Mouse (Mus musculus) ES-E14 (cell line): ENCODE data around the gene Inpp1. TPM values are rescaled to one million over a fixed set of nuclear protein-coding genes. Genes with fewer than 3 reads are reported as not detected.

ENCODE experiments used
- DNase-seq: peaks from one replicate; pipeline ENCODE4 v3.0.0-alpha.2; 2013; ENCODE audit warnings: low read depth, low spot score
- H3K27ac ChIP-seq: 2 replicates; pipeline ENCODE4 v1.5.1; 2012; ENCODE audit warnings: low read depth, mild to moderate bottlenecking, low read length, moderate library complexity, mixed read lengths; ENCODE audit not compliant: poor library complexity, insufficient read depth, severe bottlenecking
- H3K36me3 ChIP-seq: 2 replicates; pipeline ENCODE4 v1.6.1; 2012; ENCODE audit warnings: mild to moderate bottlenecking, low read length, moderate library complexity, mixed read lengths; ENCODE audit not compliant: control insufficient read depth, poor library complexity, insufficient read depth, severe bottlenecking
- H3K4me1 ChIP-seq, 2 experiments: fragments of 150-350 bp in 1 of 2; sonication (generic) in 1 of 2; 2 replicates each; pipeline ENCODE4 v1.6.1; 2012; ENCODE audit warnings: low read length in 2 of 2, mild to moderate bottlenecking in 1 of 2, mixed read lengths in 1 of 2; ENCODE audit not compliant: control insufficient read depth in 2 of 2, insufficient read depth in 2 of 2, poor library complexity in 1 of 2
- H3K4me3 ChIP-seq, 2 experiments: fragments of 150-350 bp in 1 of 2; sonication (generic) in 1 of 2; 2 replicates each; pipeline ENCODE4 v1.5.1; 2012; ENCODE audit warnings: low read length in 2 of 2, low read depth in 1 of 2, mild to moderate bottlenecking in 1 of 2, mixed read lengths in 1 of 2; ENCODE audit not compliant: insufficient read depth in 1 of 2, poor library complexity in 1 of 2, severe bottlenecking in 1 of 2
- H3K9ac ChIP-seq: 2 replicates; pipeline ENCODE4 v1.6.1; 2012; ENCODE audit warnings: low read depth, mild to moderate bottlenecking, low read length, mixed read lengths; ENCODE audit not compliant: poor library complexity, insufficient read depth, severe bottlenecking
- H3K9me3 ChIP-seq: fragments of 150-350 bp; sonication (generic); 2 replicates; pipeline ENCODE4 v1.6.1; 2012; ENCODE audit warnings: low read depth, mild to moderate bottlenecking, low read length; ENCODE audit not compliant: control insufficient read depth, insufficient read depth
- CHD2 ChIP-seq: IDR thresholded peaks from 2 replicates; pipeline ENCODE4 v1.6.1; 2014; ENCODE audit warnings: mild to moderate bottlenecking, low read depth, low read length, inconsistent platforms
- HCFC1 ChIP-seq: IDR thresholded peaks from 2 replicates; pipeline ENCODE4 v1.6.1; 2012; ENCODE audit warnings: low read length, inconsistent platforms, borderline replicate concordance; ENCODE audit not compliant: insufficient read depth
- MAFK ChIP-seq: IDR thresholded peaks from 2 replicates; pipeline ENCODE4 v1.6.1; 2014; ENCODE audit warnings: mild to moderate bottlenecking, low read depth, low read length, inconsistent platforms; ENCODE audit not compliant: insufficient read depth
- ZC3H11A ChIP-seq: IDR thresholded peaks from 2 replicates; pipeline ENCODE4 v1.6.1; 2012; ENCODE audit warnings: low read depth, mild to moderate bottlenecking, inconsistent platforms, low read length, borderline replicate concordance
- ZNF384 ChIP-seq: IDR thresholded peaks from 2 replicates; pipeline ENCODE4 v1.6.1; 2012; ENCODE audit warnings: low read depth, low read length, inconsistent platforms
- in situ Hi-C, 2 experiments: fragments of 600-800 bp; cut with MboI; formaldehyde crosslinking; loops; one replicate each; pipeline ENCODE4 v1.15.1; 2025; ENCODE audit warnings: low sequenced_read_pairs in 2 of 2, inconsistent platforms in 1 of 2; ENCODE audit not compliant: unreplicated experiment in 2 of 2
- total RNA-seq: library from RNA; depleted of rRNA; stranded (reverse); fragments of 300-350 nt; gene quantifications from 2 replicates; pipeline ENCODE4 v1.2.3, GENCODE M21; 2012

The Inpp1 gene
- total RNA-seq, 1 experiment, result 5.1 TPM

- in situ Hi-C loops, result no loop called here
- no peaks in the 10 kb centered on the region for H3K36me3 ChIP-seq
- H3K4me3 ChIP-seq, result no peak overlapping the region
- H3K9ac ChIP-seq, result no peak overlapping the region
- TF ChIP-seq CHD2 (no peak), ZC3H11A (no peak), MAFK (no peak), ZNF384 (no peak), HCFC1 (no peak)
- H3K4me1 ChIP-seq, result no peaks in the 10 kb centered on the region
- no peak overlapping the region for H3K27ac ChIP-seq
- DNase-seq, result no peak
- no peaks in the 10 kb centered on the region for H3K9me3 ChIP-seq
These were observed 12.4 kb downstream of the Inpp1 start for GRCm38 (mm10) chr1:52805041-52805440.

- Histone ChIP-seq H3K4me3 (no peak overlapping the region), H3K4me1 (no peaks in the 10 kb centered on the region; a peak in 1 of 4 replicates), H3K27ac (no peak overlapping the region), H3K9ac (no peak overlapping the region), H3K9me3 (no peaks in the 10 kb centered on the region), H3K36me3 (no peaks in the 10 kb centered on the region)
- TF ChIP-seq ZC3H11A, result no peak
- in situ Hi-C loops, result no loop called here
- DNase-seq, result no peak
These were observed 15.0 kb downstream of the Inpp1 start for GRCm38 (mm10) chr1:52802406-52802975.

- Histone ChIP-seq H3K27ac (no peak overlapping the region), H3K4me1 (no peaks in the 10 kb centered on the region; a peak in 1 of 4 replicates), H3K9ac (no peak overlapping the region), H3K9me3 (no peaks in the 10 kb centered on the region), H3K4me3 (no peak overlapping the region), H3K36me3 (no peaks in the 10 kb centered on the region)
- in situ Hi-C loops, result no loop called here
- DNase-seq, result no peak
- TF ChIP-seq ZNF384, result no peak
- no peak for TF ChIP-seq MAFK
- TF ChIP-seq CHD2, result no peak
- no peak for TF ChIP-seq ZC3H11A
- TF ChIP-seq HCFC1, result no peak
These were observed 15.8 kb downstream of the Inpp1 start for GRCm38 (mm10) chr1:52801651-52802050.

GRCm38 (mm10) chr1:52800340-52800740 lies 17.1 kb downstream of the Inpp1 start:
- in situ Hi-C loops, result no loop called here
- H3K4me3 ChIP-seq, result no peak overlapping the region
- no peaks in the 10 kb centered on the region; a peak in 1 of 4 replicates for H3K4me1 ChIP-seq
- no peaks in the 10 kb centered on the region for H3K9me3 ChIP-seq
- no peaks in the 10 kb centered on the region for H3K36me3 ChIP-seq
- TF ChIP-seq ZC3H11A, result no peak
- TF ChIP-seq ZNF384, result no peak
- no peak for TF ChIP-seq MAFK
- TF ChIP-seq CHD2, result no peak
- TF ChIP-seq HCFC1, result no peak
- DNase-seq, result no peak
- H3K9ac ChIP-seq, result no peak overlapping the region
- no peak overlapping the region for H3K27ac ChIP-seq

GRCm38 (mm10) chr1:52799772-52800171 lies 17.7 kb downstream of the Inpp1 start:
- TF ChIP-seq ZC3H11A (no peak), HCFC1 (no peak), CHD2 (no peak), ZNF384 (no peak), MAFK (no peak)
- Histone ChIP-seq H3K4me1 (no peaks in the 10 kb centered on the region; a peak in 1 of 4 replicates), H3K9me3 (no peaks in the 10 kb centered on the region), H3K27ac (no peak overlapping the region), H3K36me3 (no peaks in the 10 kb centered on the region), H3K4me3 (no peak overlapping the region), H3K9ac (no peak overlapping the region)
- no peak for DNase-seq
- in situ Hi-C loops, result no loop called here
